Mouse (Mus musculus): ENCODE measurements at regions not wholly inside any gene's neighbourhood (a gene's known extent, or its start where the extent isn't known, plus 50 kb on each side); places are given as distances from the start of the nearest gene placed in this dataset.

DNA sequence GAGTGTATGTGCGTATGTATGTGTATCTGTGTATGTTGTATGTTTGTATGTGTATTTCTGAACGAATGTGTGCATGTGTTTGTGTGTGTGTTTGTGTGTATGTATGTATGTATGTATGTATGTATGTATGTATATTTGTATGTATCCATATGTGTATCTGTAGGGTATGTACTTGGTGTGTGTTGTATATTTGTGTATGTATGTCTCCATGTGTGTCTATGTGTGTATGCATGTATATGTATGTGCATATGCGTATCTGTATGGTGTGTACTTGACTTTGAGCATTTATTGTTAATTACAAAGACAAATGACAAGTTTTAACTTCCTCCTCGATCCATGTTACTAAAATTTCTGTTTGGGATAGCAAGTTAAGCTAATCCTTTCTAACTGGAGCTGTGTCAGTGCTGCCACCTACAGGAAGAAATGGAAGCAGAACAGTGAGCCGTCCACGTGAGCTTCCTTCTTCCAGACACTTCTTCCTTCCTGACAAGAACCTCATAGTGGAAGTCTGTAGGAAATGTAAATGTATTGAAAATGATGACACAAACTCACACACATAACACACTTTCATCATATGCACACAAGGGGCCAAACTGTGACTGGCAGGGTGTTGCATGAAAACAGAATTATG lies 268.4 kb upstream of the Rspo3 start:
- no peak for TF ChIP-seq HCFC1 (IDR thresholded peaks at IDR 0.05; ENCODE audit: borderline replicate concordance, insufficient read depth, low read length)
- TF ChIP-seq ZC3H11A (IDR thresholded peaks at IDR 0.05; ENCODE audit: borderline replicate concordance, low read depth, low read length): peak; percentile 48; the same call in 1 of the 2 replicates
- no peak for TF ChIP-seq ZNF384 (IDR thresholded peaks at IDR 0.05; ENCODE audit: low read depth, low read length)
- no peak for TF ChIP-seq MAFK (IDR thresholded peaks at IDR 0.05; ENCODE audit: insufficient read depth, low read depth, low read length)
- TF ChIP-seq CHD2 (IDR thresholded peaks at IDR 0.05; ENCODE audit: low read depth, low read length): no peak
